Mouse (Mus musculus): ENCODE results near the gene Pik3cb.

DNA sequence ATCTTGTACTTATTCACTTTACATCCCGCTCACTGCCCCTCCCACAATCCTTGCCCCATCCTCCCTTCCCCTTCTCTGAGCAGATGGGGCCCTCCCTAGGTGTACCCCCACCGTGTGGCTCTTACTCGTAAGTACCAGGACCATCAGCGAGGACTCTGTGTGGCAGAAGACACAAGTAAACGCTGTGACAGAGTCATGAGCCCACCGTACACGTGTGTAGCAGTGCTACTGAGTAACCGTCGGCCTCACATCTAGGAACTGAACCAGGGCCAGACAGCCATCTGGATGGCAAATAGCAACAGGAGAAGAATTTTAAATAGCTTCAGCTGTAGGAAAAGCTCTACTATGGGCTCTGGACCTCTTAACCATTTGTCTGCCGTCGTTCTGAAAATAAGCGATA lies 28.0 kb downstream of the Pik3cb start:
- TF ChIP-seq POLR2A (IDR thresholded peaks at IDR 0.05; ENCODE audit: low read depth, low read length) (no peak), CTCF (conservative IDR thresholded peaks at IDR 0.05; ENCODE audit: insufficient read depth, insufficient read length, low read depth, low read length) (no peak)

Data from kidney, adult 2 months (tissue).